Mouse (Mus musculus): Measurements from ENCODE around the gene Mettl24. TPM values are rescaled to one million over a fixed set of nuclear protein-coding genes. Genes with fewer than 3 reads are reported as not detected.

The Mettl24 gene
- polyA plus RNA-seq, 1 experiment from 2014 or later: not detected

DNA sequence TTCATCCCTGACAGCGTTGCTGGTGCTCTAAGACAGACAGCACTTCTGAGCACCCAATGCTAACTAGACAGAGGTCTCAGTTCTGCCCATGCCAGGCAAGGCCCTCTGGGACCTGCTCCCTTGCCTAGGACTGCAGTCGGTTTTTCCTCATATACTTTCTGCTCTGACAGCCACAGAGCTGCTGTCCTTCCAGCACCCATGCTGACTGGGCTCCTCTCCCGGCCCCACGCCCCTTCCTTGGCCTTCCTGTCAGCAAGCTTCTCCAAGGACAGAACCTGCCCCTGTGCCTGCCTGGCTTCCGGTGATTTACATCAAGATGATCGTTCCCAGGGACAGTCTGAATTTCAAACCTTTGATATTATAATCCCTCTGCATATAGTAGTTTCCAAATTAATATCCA, 162.5 kb downstream of the Mettl24 start:
- DNase-seq (ENCODE audit: low read depth, low spot score) (no peak), ATAC-seq (no peak)
- no peak for TF ChIP-seq CTCF (IDR thresholded peaks at IDR 0.05)
- H3K27me3 ChIP-seq: no peaks in the 10 kb centered on the region
- ChIA-PET POLR2A (no interaction called here), CTCF (no interaction called here)
- in situ Hi-C loops (cut with MboI; ENCODE audit: low pct_unique_long_range_greater_than_20kb): no loop called here

DNA sequence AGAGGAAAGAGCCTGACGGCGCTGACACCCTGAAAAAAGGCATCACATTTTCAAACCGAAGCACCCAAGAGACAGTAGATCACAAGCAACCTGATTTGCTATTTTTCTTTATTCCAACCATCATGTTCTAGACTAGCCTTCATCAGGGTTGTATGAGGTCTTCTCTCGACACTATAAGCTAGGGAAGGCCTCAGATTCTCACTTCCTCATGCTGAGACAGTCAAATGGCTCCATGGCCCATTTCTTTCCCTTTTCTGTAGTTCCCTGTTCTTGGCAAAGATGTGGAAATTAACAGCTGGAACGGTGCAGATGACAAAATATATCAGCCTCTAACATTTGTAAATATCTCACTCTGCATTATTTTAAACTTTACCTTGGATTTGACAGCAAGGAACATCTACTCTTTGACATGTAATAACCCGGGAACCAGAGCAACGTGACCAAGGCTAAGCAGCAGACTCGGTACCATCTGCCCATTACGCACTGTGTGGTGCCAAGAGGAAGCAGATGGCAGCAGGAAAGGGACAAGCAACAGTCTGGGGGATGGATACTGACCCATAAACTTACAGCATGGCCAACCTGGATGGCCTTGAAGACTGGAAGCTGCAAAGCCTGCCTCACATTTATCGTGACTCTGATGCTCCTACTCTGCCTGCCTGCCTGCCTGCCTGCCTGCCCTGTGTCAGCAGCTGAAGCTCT, 164.2 kb downstream of the Mettl24 start:
- no peak for ATAC-seq
- no peak for TF ChIP-seq CTCF (IDR thresholded peaks at IDR 0.05)

DNA sequence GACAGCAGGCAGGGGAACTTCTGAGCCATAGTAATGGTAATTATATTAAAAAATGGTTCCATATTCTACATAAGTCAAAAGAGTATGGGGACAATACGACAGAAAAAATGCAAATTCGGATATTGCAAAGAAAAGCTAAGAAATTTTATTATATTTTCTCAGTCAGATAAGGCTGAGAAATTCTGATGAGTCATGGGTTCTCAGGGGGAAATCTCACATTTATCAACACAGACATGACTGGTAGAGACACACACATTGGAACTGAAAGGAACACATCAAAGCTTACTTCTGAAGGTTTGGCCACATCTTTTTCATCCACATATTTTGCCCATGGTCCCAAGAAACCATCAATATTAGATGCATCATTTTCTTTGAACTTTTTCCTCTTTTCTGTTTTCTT, 167.6 kb downstream of the Mettl24 start:
- H3K27me3 ChIP-seq: no peaks in the 10 kb centered on the region
- CTCF ChIA-PET: no interaction called here
- POLR2A ChIA-PET: interaction anchor here (0.5 kb wide), 1 partner anchor 90 kb away, joined by 3 read pairs; no protein-coding TSS in a partner anchor
- TF ChIP-seq CTCF (IDR thresholded peaks at IDR 0.05): no peak
- ATAC-seq (no peak), DNase-seq (ENCODE audit: low read depth, low spot score) (no peak)
- in situ Hi-C loops (cut with MboI; ENCODE audit: low pct_unique_long_range_greater_than_20kb): no loop called here

More for the DNA sequence above, 164.2 kb downstream of the Mettl24 start:
- ChIA-PET POLR2A (no interaction called here), CTCF (no interaction called here)
- in situ Hi-C loops (cut with MboI; ENCODE audit: low pct_unique_long_range_greater_than_20kb): no loop called here
- DNase-seq (ENCODE audit: low read depth, low spot score): no peak
- H3K27me3 ChIP-seq: no peaks in the 10 kb centered on the region

DNA sequence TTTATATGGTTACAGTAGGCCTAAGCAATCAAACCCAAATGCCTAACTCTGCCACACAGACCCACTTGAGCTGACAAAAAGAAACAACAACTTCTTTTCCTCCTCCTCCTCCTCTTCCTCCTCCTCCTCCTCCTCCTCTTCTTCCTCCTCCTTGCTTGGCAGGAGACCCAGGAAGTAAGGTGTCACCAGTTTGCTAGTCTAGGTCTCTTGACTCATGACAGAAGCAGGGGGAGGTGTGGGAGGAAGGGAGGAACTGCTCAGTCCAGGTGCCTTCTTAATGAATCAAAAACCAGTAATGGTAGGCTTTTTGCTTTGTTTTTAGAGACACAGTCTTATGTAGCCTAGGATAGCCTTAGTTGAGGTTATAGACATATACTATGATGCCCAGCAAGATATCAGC, 168.1 kb downstream of the Mettl24 start:
- no peak for DNase-seq (ENCODE audit: low read depth, low spot score)
- in situ Hi-C loops (cut with MboI; ENCODE audit: low pct_unique_long_range_greater_than_20kb): no loop called here
- ATAC-seq: no peak
- CTCF ChIA-PET: no interaction called here
- POLR2A ChIA-PET: interaction anchor here (0.5 kb wide), 1 partner anchor 91 kb away, joined by 3 read pairs; no protein-coding TSS in a partner anchor
- no peaks in the 10 kb centered on the region for H3K27me3 ChIP-seq
- TF ChIP-seq CTCF (IDR thresholded peaks at IDR 0.05): no peak

DNA sequence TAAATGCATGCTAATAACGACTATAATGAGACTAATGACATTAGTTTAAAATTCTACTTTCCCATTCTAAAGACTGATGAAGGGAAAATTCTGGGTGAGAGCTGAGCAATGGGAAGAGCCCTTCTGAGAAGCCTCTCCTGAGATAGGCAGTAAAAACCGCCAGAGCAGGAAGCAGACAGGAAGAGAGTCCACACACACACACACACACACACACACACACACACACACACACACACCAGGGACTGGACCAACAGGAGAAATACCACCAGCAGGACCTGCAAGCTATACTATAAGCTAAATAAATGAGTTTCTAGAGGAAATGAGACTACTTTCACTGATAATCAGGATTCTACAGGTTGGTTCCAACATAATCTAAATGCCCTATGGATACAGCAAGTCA, 172.5 kb downstream of the Mettl24 start:
- CTCF ChIA-PET: interaction anchor here (1.0 to 2.0 kb wide), 2 partner anchors 18 to 22 kb away, joined by 3 to 7 read pairs; no protein-coding TSS in a partner anchor
- ATAC-seq: no peak
- no peaks in the 10 kb centered on the region for H3K27me3 ChIP-seq
- DNase-seq (ENCODE audit: low read depth, low spot score): no peak
- POLR2A ChIA-PET: interaction anchor here (0.6 kb wide), 1 partner anchor 75 kb away, joined by 3 read pairs; no protein-coding TSS in a partner anchor
- in situ Hi-C loops (cut with MboI; ENCODE audit: low pct_unique_long_range_greater_than_20kb): no loop called here
- no peak for TF ChIP-seq CTCF (IDR thresholded peaks at IDR 0.05)

DNA sequence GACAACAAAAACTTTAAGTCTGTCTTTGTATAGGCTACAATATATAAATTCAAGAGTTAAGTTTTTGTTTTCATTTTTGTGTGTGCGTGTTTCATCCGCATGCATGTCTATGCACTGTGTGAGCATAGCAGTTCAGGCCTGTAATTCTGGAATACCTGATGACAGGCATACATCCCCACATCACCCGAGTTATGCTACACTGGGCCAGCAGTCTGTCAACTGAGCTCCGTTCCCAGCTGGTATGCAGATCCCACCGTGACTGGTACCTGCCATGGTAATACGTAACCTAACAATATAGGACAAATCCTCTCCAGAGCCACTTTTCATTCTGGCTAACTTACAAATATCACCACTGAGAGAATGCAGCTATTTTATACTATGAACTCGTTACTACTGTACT, 173.6 kb downstream of the Mettl24 start:
- no peak for TF ChIP-seq CTCF (IDR thresholded peaks at IDR 0.05)
- CTCF ChIA-PET: interaction anchor here (2.0 kb wide), 1 partner anchor 21 kb away, joined by 7 read pairs; no protein-coding TSS in a partner anchor
- no peaks in the 10 kb centered on the region for H3K27me3 ChIP-seq
- POLR2A ChIA-PET: no interaction called here
- in situ Hi-C loops (cut with MboI; ENCODE audit: low pct_unique_long_range_greater_than_20kb): no loop called here
- DNase-seq (ENCODE audit: low read depth, low spot score) (no peak), ATAC-seq (no peak)

DNA sequence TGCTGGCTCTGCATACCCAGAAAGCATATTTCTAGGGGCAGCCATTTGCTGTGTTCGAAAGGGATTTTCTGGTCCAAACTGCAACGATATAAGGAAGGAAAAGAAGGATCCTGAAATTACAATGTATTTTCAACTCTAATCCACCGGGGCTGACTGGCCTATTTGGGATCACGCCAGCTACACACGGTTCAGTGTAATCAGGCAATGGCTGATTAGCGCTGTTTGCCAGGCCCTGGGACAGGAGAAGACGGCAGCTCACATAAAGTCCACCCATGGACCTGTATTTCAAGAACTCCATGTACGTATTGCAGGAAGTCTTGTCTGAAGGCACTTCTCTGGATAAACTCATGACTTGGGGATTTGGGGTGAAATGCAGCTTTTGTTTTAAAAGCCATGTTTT, 174.5 kb downstream of the Mettl24 start:
- ChIA-PET CTCF (interaction anchor here (2.0 kb wide), 1 partner anchor 20 kb away, joined by 7 read pairs; no protein-coding TSS in a partner anchor), POLR2A (no interaction called here)
- DNase-seq (ENCODE audit: low read depth, low spot score) (no peak), ATAC-seq (no peak)
- no peaks in the 10 kb centered on the region for H3K27me3 ChIP-seq
- no peak for TF ChIP-seq CTCF (IDR thresholded peaks at IDR 0.05)
- in situ Hi-C loops (cut with MboI; ENCODE audit: low pct_unique_long_range_greater_than_20kb): no loop called here

Other genes starting within 250 kb of the Mettl24 start
- gene Slc22a16, start 112.9 kb upstream of the Mettl24 start, polyA plus RNA-seq (2021): not detected
- gene Ddo, start 53.3 kb upstream of the Mettl24 start, polyA plus RNA-seq (2021): 4.8 TPM
- gene Cdc40, start 200.0 kb downstream of the Mettl24 start, polyA plus RNA-seq (2021): 28.1 TPM
- gene Wasf1, start 200.2 kb downstream of the Mettl24 start, polyA plus RNA-seq (2021): 12.8 TPM